Mouse (Mus musculus) forebrain, embryonic 10.5 days (tissue): ENCODE data around the gene Paip2b. TPM values are rescaled to one million over a fixed set of nuclear protein-coding genes. Genes with fewer than 3 reads are reported as not detected.

Experiments used
- DNase-seq: peaks from one replicate; pipeline ENCODE4 v3.0.0-alpha.2; 2017; ENCODE audit warnings: low spot score; ENCODE audit errors: extremely low spot score
- H3K27ac ChIP-seq: fragments of 300-500 bp; sonication (generic); 2 replicates; pipeline ENCODE4 v1.5.1; 2016; ENCODE audit warnings: mild to moderate bottlenecking
- H3K27me3 ChIP-seq: fragments of 300-500 bp; sonication (generic); 2 replicates; pipeline ENCODE4 v1.6.1; 2016; ENCODE audit warnings: mild to moderate bottlenecking; ENCODE audit not compliant: poor library complexity, severe bottlenecking
- H3K36me3 ChIP-seq: fragments of 300-500 bp; sonication (generic); replicated peaks from 2 replicates; pipeline ENCODE4 v1.6.1; 2016; ENCODE audit warnings: mild to moderate bottlenecking, moderate library complexity
- H3K4me1 ChIP-seq: fragments of 300-500 bp; sonication (generic); 2 replicates; pipeline ENCODE4 v1.6.1; 2016
- H3K4me3 ChIP-seq: fragments of 300-500 bp; sonication (generic); 2 replicates; pipeline ENCODE4 v1.5.1; 2016; ENCODE audit warnings: mild to moderate bottlenecking, moderate library complexity
- H3K9me3 ChIP-seq: fragments of 300-500 bp; sonication (generic); 2 replicates; pipeline ENCODE4 v1.6.1; 2016; ENCODE audit warnings: mild to moderate bottlenecking, moderate library complexity
- WGBS: fragments of 180-500 bp; shearing (Covaris S2); methylation state at CpG from one replicate; pipeline ENCODE4 v1.1.7; 2016; 5-methylcytosine and 5-hydroxymethylcytosine counted together
- polyA plus RNA-seq: library from polyadenylated mRNA; unstranded; fragments of >200 nt; fragmentation: Nextera tagmentation; extraction: Ambion mirVana; gene quantifications from 2 replicates; pipeline ENCODE4 v1.2.1, GENCODE M21; 2016

The Paip2b gene
- polyA plus RNA-seq, result 21.3 and 22.7 TPM in 2 replicates

- Histone ChIP-seq H3K4me3 (peak within 1 kb of the TSS; percentile 69), H3K4me1 (peaks cover 25% of the 10 kb centered on the region), H3K9me3 (no peaks in the 10 kb centered on the region), H3K36me3 (peaks cover 27% of the 10 kb centered on the region), H3K27ac (peak within 1 kb of the TSS; percentile 89), H3K27me3 (no peaks in the 10 kb centered on the region)
- DNase-seq, result peak; percentile 96
- WGBS, result under 1% methylated on average over 37 of the region's 37 CpGs
Measured at GRCm38 (mm10) chr6:83831606-83832123, at the start of gene Paip2b. Paip2b (minus strand) TSS chr6:83831741.

GRCm38 (mm10) chr6:83879815-83880214 lies 48.3 kb upstream of the Paip2b start:
- 4% methylated on average over 4 of the region's 4 CpGs for WGBS

GRCm38 (mm10) chr6:83867598-83868585 lies 36.4 kb upstream of the Paip2b start:
- Histone ChIP-seq H3K4me3 (peak overlapping the region; percentile 75), H3K9me3 (no peaks in the 10 kb centered on the region), H3K27ac (peak overlapping the region; percentile 82; the same call in 1 of the 2 replicates), H3K4me1 (peaks cover 20% of the 10 kb centered on the region), H3K27me3 (peaks cover 30% of the 10 kb centered on the region), H3K36me3 (no peaks in the 10 kb centered on the region)
- WGBS, result 3% methylated on average over 19 of the region's 19 CpGs
- peak; percentile 31 for DNase-seq

More at GRCm38 (mm10) chr6:83879815-83880214, 48.3 kb upstream of the Paip2b start:
- peak overlapping the region; percentile 18 for H3K4me3 ChIP-seq
- no peaks in the 10 kb centered on the region for H3K27me3 ChIP-seq
- H3K9me3 ChIP-seq, result no peaks in the 10 kb centered on the region
- H3K27ac ChIP-seq, result no peak overlapping the region
- H3K36me3 ChIP-seq, result no peaks in the 10 kb centered on the region
- H3K4me1 ChIP-seq, result 0 out of 2 replicates have a peak, but pooled peaks cover 3% of the 10 kb centered on the region
- no peak for DNase-seq

GRCm38 (mm10) chr6:83866954-83867597 lies 35.5 kb upstream of the Paip2b start, which contains the start of gene Zfp638:
Zfp638 (plus strand) TSS chr6:83867109.
- peaks cover 30% of the 10 kb centered on the region for H3K27me3 ChIP-seq
- WGBS, result under 1% methylated on average over 50 of the region's 50 CpGs
- peak; percentile 96 for DNase-seq
- H3K9me3 ChIP-seq, result no peaks in the 10 kb centered on the region
- no peaks in the 10 kb centered on the region for H3K36me3 ChIP-seq
- peaks cover 20% of the 10 kb centered on the region for H3K4me1 ChIP-seq
- H3K4me3 ChIP-seq, result peak within 1 kb of the TSS; percentile 75
- H3K27ac ChIP-seq, result peak within 1 kb of the TSS; percentile 82

- no peaks in the 10 kb centered on the region for H3K9me3 ChIP-seq
- DNase-seq, result no peak
- peak overlapping the region; percentile 75; the same call in 1 of the 2 replicates for H3K4me3 ChIP-seq
- WGBS, result 37% methylated on average over 4 of the region's 4 CpGs
- H3K27me3 ChIP-seq, result peaks cover 30% of the 10 kb centered on the region
- H3K27ac ChIP-seq, result peak overlapping the region; percentile 82
- no peaks in the 10 kb centered on the region for H3K36me3 ChIP-seq
- peaks cover 20% of the 10 kb centered on the region for H3K4me1 ChIP-seq
Measured at GRCm38 (mm10) chr6:83866423-83866822, 34.9 kb upstream of the Paip2b start.

GRCm38 (mm10) chr6:83863538-83863937 lies 32.0 kb upstream of the Paip2b start:
- no peaks in the 10 kb centered on the region for H3K9me3 ChIP-seq
- DNase-seq, result no peak
- no peaks in the 10 kb centered on the region for H3K36me3 ChIP-seq
- peaks cover 20% of the 10 kb centered on the region for H3K4me1 ChIP-seq
- H3K27ac ChIP-seq, result no peak overlapping the region
- no peak overlapping the region for H3K4me3 ChIP-seq
- WGBS, result 78% methylated on average over 4 of the region's 4 CpGs
- peaks cover 23% of the 10 kb centered on the region for H3K27me3 ChIP-seq

- Histone ChIP-seq H3K9me3 (no peaks in the 10 kb centered on the region), H3K4me1 (peaks cover 7% of the 10 kb centered on the region), H3K4me3 (no peak overlapping the region), H3K27ac (no peak overlapping the region), H3K36me3 (no peaks in the 10 kb centered on the region), H3K27me3 (no peaks in the 10 kb centered on the region)
- no peak for DNase-seq
- WGBS, result 90% methylated on average over 9 of the region's 9 CpGs
Measured at GRCm38 (mm10) chr6:83860033-83860432, 28.5 kb upstream of the Paip2b start.

GRCm38 (mm10) chr6:83857476-83857875 lies 25.9 kb upstream of the Paip2b start:
- 48% methylated on average over 5 of the region's 5 CpGs for WGBS
- DNase-seq, result no peak
- H3K36me3 ChIP-seq, result no peaks in the 10 kb centered on the region

GRCm38 (mm10) chr6:83849446-83849845 lies 17.9 kb upstream of the Paip2b start:
- no peaks in the 10 kb centered on the region for H3K36me3 ChIP-seq
- H3K27me3 ChIP-seq, result no peaks in the 10 kb centered on the region
- no peak overlapping the region for H3K4me3 ChIP-seq
- H3K9me3 ChIP-seq, result no peaks in the 10 kb centered on the region
- no peak overlapping the region for H3K27ac ChIP-seq
- no peak for DNase-seq
- WGBS, result 87% methylated on average over 2 of the region's 2 CpGs
- H3K4me1 ChIP-seq, result no peaks in the 10 kb centered on the region

More at GRCm38 (mm10) chr6:83857476-83857875, 25.9 kb upstream of the Paip2b start:
- peaks cover 7% of the 10 kb centered on the region for H3K4me1 ChIP-seq
- no peaks in the 10 kb centered on the region for H3K27me3 ChIP-seq
- H3K27ac ChIP-seq, result no peak overlapping the region
- H3K9me3 ChIP-seq, result no peaks in the 10 kb centered on the region
- no peak overlapping the region for H3K4me3 ChIP-seq

GRCm38 (mm10) chr6:83846141-83846540 lies 14.6 kb upstream of the Paip2b start:
- Histone ChIP-seq H3K36me3 (no peaks in the 10 kb centered on the region), H3K27me3 (no peaks in the 10 kb centered on the region), H3K9me3 (no peaks in the 10 kb centered on the region), H3K27ac (no peak overlapping the region), H3K4me3 (no peak overlapping the region), H3K4me1 (no peaks in the 10 kb centered on the region)
- 94% methylated on average over 2 of the region's 2 CpGs for WGBS
- DNase-seq, result no peak

GRCm38 (mm10) chr6:83844913-83845312 lies 13.4 kb upstream of the Paip2b start:
- DNase-seq, result no peak
- H3K27me3 ChIP-seq, result no peaks in the 10 kb centered on the region
- WGBS, result 92% methylated on average over 10 of the region's 10 CpGs

GRCm38 (mm10) chr6:83840086-83840485 lies 8.5 kb upstream of the Paip2b start:
- H3K4me3 ChIP-seq, result no peak overlapping the region
- H3K27ac ChIP-seq, result no peak overlapping the region
- WGBS, result 83% methylated on average over 6 of the region's 6 CpGs
- no peaks in the 10 kb centered on the region for H3K36me3 ChIP-seq
- H3K27me3 ChIP-seq, result no peaks in the 10 kb centered on the region
- no peak for DNase-seq
- H3K4me1 ChIP-seq, result no peaks in the 10 kb centered on the region
- no peaks in the 10 kb centered on the region for H3K9me3 ChIP-seq

More at GRCm38 (mm10) chr6:83844913-83845312, 13.4 kb upstream of the Paip2b start:
- H3K9me3 ChIP-seq, result no peaks in the 10 kb centered on the region
- no peak overlapping the region for H3K4me3 ChIP-seq
- H3K4me1 ChIP-seq, result no peaks in the 10 kb centered on the region
- H3K36me3 ChIP-seq, result no peaks in the 10 kb centered on the region
- no peak overlapping the region for H3K27ac ChIP-seq
